Mouse (Mus musculus) small intestine, adult 2 months (tissue): ENCODE results near the gene Oprm1. TPM values are rescaled to one million over a fixed set of nuclear protein-coding genes. Genes with fewer than 3 reads are reported as not detected.

Source experiments
- H3K27ac ChIP-seq: fragments of 200-500 bp; 2 replicates; pipeline ENCODE4 v1.5.1; 2012; ENCODE audit warnings: low read depth, low read length, control low read depth, inconsistent platforms; ENCODE audit not compliant: insufficient read depth
- H3K27me3 ChIP-seq: fragments of 200-500 bp; 2 replicates; pipeline ENCODE4 v1.6.1; 2012; ENCODE audit warnings: mild to moderate bottlenecking, moderate library complexity, low read length, inconsistent platforms; ENCODE audit not compliant: control insufficient read depth, insufficient read depth
- H3K36me3 ChIP-seq: fragments of 200-500 bp; 2 replicates; pipeline ENCODE4 v1.6.1; 2012; ENCODE audit warnings: mild to moderate bottlenecking, low read length, control low read depth, inconsistent platforms; ENCODE audit not compliant: control insufficient read depth, insufficient read depth
- H3K4me1 ChIP-seq: fragments of 200-500 bp; 2 replicates; pipeline ENCODE4 v1.6.1; 2012; ENCODE audit warnings: low read length, inconsistent platforms, mixed read lengths; ENCODE audit not compliant: control insufficient read depth, insufficient read depth, insufficient read length
- H3K4me3 ChIP-seq: fragments of 200-500 bp; 2 replicates; pipeline ENCODE4 v1.5.1; 2012; ENCODE audit warnings: low read depth, mild to moderate bottlenecking, control low read depth, inconsistent platforms, low read length, moderate library complexity
- CTCF ChIP-seq: fragments of 200-500 bp; IDR thresholded peaks from 2 replicates; pipeline ENCODE4 v1.5.1; 2012; ENCODE audit warnings: low read depth, mild to moderate bottlenecking, control low read depth, inconsistent platforms, low read length, moderate library complexity, mixed read lengths; ENCODE audit not compliant: insufficient replicate concordance, insufficient read length; ENCODE audit errors: extremely low read depth
- POLR2A ChIP-seq: fragments of 200-500 bp; IDR thresholded peaks from 2 replicates; pipeline ENCODE4 v1.6.1; 2012; ENCODE audit warnings: low read depth, mild to moderate bottlenecking, control low read depth, inconsistent platforms, low read length, moderate library complexity
- WGBS: fragments of 180-500 bp; shearing (Covaris S2); methylation state at CpG from one replicate; pipeline ENCODE4 v1.1.7; 2018; 5-methylcytosine and 5-hydroxymethylcytosine counted together
- polyA plus RNA-seq: library from polyadenylated mRNA; depleted of rRNA; stranded (reverse); fragments of >200 nt; gene quantifications from 2 replicates; pipeline ENCODE4 v1.2.3, GENCODE M21; 2012

The Oprm1 gene
- polyA plus RNA-seq, 1 experiment = 0.08 TPM

- Histone ChIP-seq H3K4me3 (no peak overlapping the region), H3K36me3 (no peaks in the 10 kb centered on the region), H3K4me1 (no peaks in the 10 kb centered on the region), H3K27me3 (no peaks in the 10 kb centered on the region), H3K27ac (no peak overlapping the region)
- TF ChIP-seq POLR2A = no peak
- no peak for TF ChIP-seq CTCF
- WGBS = 85% methylated on average over 5 of the region's 5 CpGs
These were observed 285.6 kb downstream of the Oprm1 start for GRCm38 (mm10) chr10:7043896-7044295.

- H3K4me3 ChIP-seq = no peak overlapping the region
- H3K27ac ChIP-seq = no peak overlapping the region
- WGBS = 34% methylated on average over 10 of the region's 10 CpGs
These were observed 289.1 kb downstream of the Oprm1 start for GRCm38 (mm10) chr10:7047288-7047918.

GRCm38 (mm10) chr10:7047919-7048291 is 289.6 kb downstream of the Oprm1 start:
- TF ChIP-seq CTCF = no peak
- TF ChIP-seq POLR2A = no peak
- Histone ChIP-seq H3K36me3 (no peaks in the 10 kb centered on the region), H3K27ac (no peak overlapping the region), H3K4me1 (peaks cover 4% of the 10 kb centered on the region; the same call in 1 of the 2 replicates), H3K4me3 (no peak overlapping the region), H3K27me3 (no peaks in the 10 kb centered on the region)
- WGBS = 64% methylated on average over 2 of the region's 2 CpGs

More at GRCm38 (mm10) chr10:7047288-7047918, 289.1 kb downstream of the Oprm1 start:
- TF ChIP-seq CTCF (no peak), POLR2A (no peak)
- Histone ChIP-seq H3K36me3 (no peaks in the 10 kb centered on the region), H3K27me3 (no peaks in the 10 kb centered on the region), H3K4me1 (peaks cover 1% of the 10 kb centered on the region; the same call in 1 of the 2 replicates)

GRCm38 (mm10) chr10:7049901-7050300 is 291.6 kb downstream of the Oprm1 start:
- TF ChIP-seq CTCF = no peak
- TF ChIP-seq POLR2A = no peak
- Histone ChIP-seq H3K36me3 (no peaks in the 10 kb centered on the region), H3K27me3 (no peaks in the 10 kb centered on the region), H3K4me3 (no peak overlapping the region), H3K27ac (no peak overlapping the region), H3K4me1 (peaks cover 9% of the 10 kb centered on the region; the same call in 1 of the 2 replicates)
- 79% methylated on average over 3 of the region's 3 CpGs for WGBS

GRCm38 (mm10) chr10:7052315-7053017 is 294.2 kb downstream of the Oprm1 start, which contains the start of gene Ipcef1:
Gene Ipcef1 (minus strand): TSS chr10:7052478.
- WGBS = 13% methylated on average over 12 of the region's 12 CpGs
- Histone ChIP-seq H3K4me1 (peaks cover 11% of the 10 kb centered on the region; the same call in 1 of the 2 replicates), H3K27ac (no peak within 1 kb of the TSS), H3K27me3 (no peaks in the 10 kb centered on the region), H3K36me3 (no peaks in the 10 kb centered on the region), H3K4me3 (peak within 1 kb of the TSS; percentile 9; the same call in 1 of the 2 replicates)
- TF ChIP-seq CTCF (no peak), POLR2A (no peak)

- no peaks in the 10 kb centered on the region for H3K27me3 ChIP-seq
- H3K4me3 ChIP-seq = no peak overlapping the region
- H3K4me1 ChIP-seq = peaks cover 11% of the 10 kb centered on the region; the same call in 1 of the 2 replicates
- no peak overlapping the region for H3K27ac ChIP-seq
- no peaks in the 10 kb centered on the region for H3K36me3 ChIP-seq
- TF ChIP-seq POLR2A (no peak), CTCF (no peak)
- 78% methylated on average over 6 of the region's 6 CpGs for WGBS
These were observed 296.4 kb downstream of the Oprm1 start for GRCm38 (mm10) chr10:7054560-7055205.

- Histone ChIP-seq H3K4me1 (peaks cover 8% of the 10 kb centered on the region; the same call in 1 of the 2 replicates), H3K4me3 (no peak overlapping the region), H3K36me3 (no peaks in the 10 kb centered on the region), H3K27me3 (no peaks in the 10 kb centered on the region), H3K27ac (no peak overlapping the region)
- no peak for TF ChIP-seq CTCF
- no peak for TF ChIP-seq POLR2A
- WGBS = 75% methylated on average over 1 of the region's 1 CpGs
These were observed 299.2 kb downstream of the Oprm1 start for GRCm38 (mm10) chr10:7057546-7057945.
